Comparison of ENCODE assay signal across 14 mouse cellular contexts in genomic region chrX:157139601-157140000, GRCm38 (mm10).
DNase-seq lines count a peak whose midpoint lies in the region; ATAC-seq lines count a peak whose summit lies in the region.
"Had no signal": no experiment of that assay in that cellular context is flagged by ENCODE, and none has a peak within 500 bp of the region (broad histone marks: within the 10 kb centered on the region; RNA-seq: fewer than 3 reads in every experiment).

No protein-coding gene starts in this region.

- 46% methylated on average over 6 of the region's 6 CpGs for WGBS in embryonic facial prominence, embryonic 14.5 days
- 53% methylated on average over 6 of the region's 6 CpGs for WGBS in neural tube, embryonic 15.5 days

- H3K9ac ChIP-seq in embryonic facial prominence, embryonic 14.5 days (ENCODE audit: low read depth, low read length): no peak overlapping the region
- no peak overlapping the region for H3K9ac ChIP-seq in neural tube, embryonic 15.5 days (replicated peaks)
- H3K9ac ChIP-seq: embryonic facial prominence, embryonic 12.5 days; liver, embryonic 14.5 days; neural tube, embryonic 13.5 days had no signal

- H3K27me3 ChIP-seq in embryonic facial prominence, embryonic 14.5 days (replicated peaks; ENCODE audit: control insufficient read depth, insufficient read depth, low read length): no peaks in the 10 kb centered on the region
- H3K27me3 ChIP-seq in neural tube, embryonic 15.5 days (replicated peaks): no peaks in the 10 kb centered on the region
- H3K27me3 ChIP-seq: embryonic facial prominence, embryonic 12.5 days; neural tube, embryonic 13.5 days had no signal

- no peaks in the 10 kb centered on the region for H3K9me3 ChIP-seq in embryonic facial prominence, embryonic 14.5 days (ENCODE audit: control insufficient read depth, low read length)
- H3K9me3 ChIP-seq in neural tube, embryonic 15.5 days (replicated peaks): no peaks in the 10 kb centered on the region
- H3K9me3 ChIP-seq: embryonic facial prominence, embryonic 12.5 days; heart, embryonic 10.5 days; neural tube, embryonic 13.5 days had no signal

- H3K4me3 ChIP-seq in embryonic facial prominence, embryonic 14.5 days (ENCODE audit: low read depth, low read length): no peak overlapping the region
- no peak overlapping the region for H3K4me3 ChIP-seq in neural tube, embryonic 15.5 days (replicated peaks)
- H3K4me3 ChIP-seq: embryonic facial prominence, embryonic 12.5 days; heart, embryonic 10.5 days; neural tube, embryonic 13.5 days had no signal

- DNase-seq in cerebellum, postnatal 4 days (ENCODE audit: low spot score in 2 of 2): no peak
- peak; percentile 2 for DNase-seq in layer of hippocampus, adult 11-12 months (ENCODE audit: low spot score)
- DNase-seq in layer of hippocampus, adult 9-10 months (ENCODE audit: low spot score): no peak
- peak; percentile 54 for DNase-seq in cerebellum, adult 11-12 months
- DNase-seq in embryonic facial prominence, embryonic 14.5 days (ENCODE audit: low spot score): peak; percentile 1
- no peak for DNase-seq in heart, postnatal 4 days
- DNase-seq: thymus, postnatal 36 days had no signal

- H3K4me2 ChIP-seq in embryonic facial prominence, embryonic 14.5 days (ENCODE audit: low read depth, low read length): no peak overlapping the region
- H3K4me2 ChIP-seq in neural tube, embryonic 15.5 days: no peak overlapping the region
- H3K4me2 ChIP-seq: embryonic facial prominence, embryonic 12.5 days; neural tube, embryonic 13.5 days had no signal

- H3K27ac ChIP-seq in embryonic facial prominence, embryonic 14.5 days (replicated peaks; ENCODE audit: low read depth, low read length): no peak overlapping the region
- H3K27ac ChIP-seq in neural tube, embryonic 15.5 days (replicated peaks): no peak overlapping the region
- H3K27ac ChIP-seq: embryonic facial prominence, embryonic 12.5 days; heart, embryonic 10.5 days; liver, embryonic 14.5 days; macrophage; neural tube, embryonic 13.5 days had no signal

- no peaks in the 10 kb centered on the region for H3K4me1 ChIP-seq in embryonic facial prominence, embryonic 14.5 days (ENCODE audit: control insufficient read depth, insufficient read depth, low read length)
- H3K4me1 ChIP-seq in neural tube, embryonic 15.5 days: no peaks in the 10 kb centered on the region
- H3K4me1 ChIP-seq: embryonic facial prominence, embryonic 12.5 days; heart, embryonic 10.5 days; neural tube, embryonic 13.5 days had no signal

- peak; percentile 92 for ATAC-seq in cerebellum, adult (ENCODE audit: insufficient number of reproducible peaks, low FRiP score, low TSS enrichment)
- no peak for ATAC-seq in embryonic facial prominence, embryonic 14.5 days (ENCODE audit: low read depth)
- ATAC-seq in neural tube, embryonic 15.5 days (ENCODE audit: low FRiP score): no peak

- no peaks in the 10 kb centered on the region for H3K36me3 ChIP-seq in embryonic facial prominence, embryonic 14.5 days (ENCODE audit: control insufficient read depth, insufficient read depth, low read length)
- H3K36me3 ChIP-seq in neural tube, embryonic 15.5 days: no peaks in the 10 kb centered on the region
- H3K36me3 ChIP-seq: embryonic facial prominence, embryonic 12.5 days; heart, embryonic 10.5 days; neural tube, embryonic 13.5 days had no signal

Comparison
In these comparisons a context has a peak if more than half of its experiments do, and no peak if none do; other contexts are left out.
1. DNase-seq: peak in layer of hippocampus, adult 11-12 months (single experiment), cerebellum, adult 11-12 months (single experiment) and embryonic facial prominence, embryonic 14.5 days (single experiment); none in cerebellum, postnatal 4 days (0 of 2), layer of hippocampus, adult 9-10 months (single experiment) and heart, postnatal 4 days (single experiment).